Mouse (Mus musculus) CH12.LX (cell line): Measurements from ENCODE around the gene Ankrd12.

Experiments used
- EP300 ChIP-seq: IDR thresholded peaks from 2 replicates; pipeline ENCODE4 v1.6.1; 2011; ENCODE audit warnings: low read length, improper control_type of control experiment
- JUN ChIP-seq: IDR thresholded peaks from 2 replicates; pipeline ENCODE4 v1.6.1; 2011; ENCODE audit warnings: low read depth, mild to moderate bottlenecking, low read length, improper control_type of control experiment, moderate library complexity; ENCODE audit not compliant: insufficient read depth
- TBP ChIP-seq: conservative IDR thresholded peaks from 2 replicates; pipeline ENCODE4 v1.6.1; 2011; ENCODE audit warnings: low read depth, low read length, improper control_type of control experiment

DNA sequence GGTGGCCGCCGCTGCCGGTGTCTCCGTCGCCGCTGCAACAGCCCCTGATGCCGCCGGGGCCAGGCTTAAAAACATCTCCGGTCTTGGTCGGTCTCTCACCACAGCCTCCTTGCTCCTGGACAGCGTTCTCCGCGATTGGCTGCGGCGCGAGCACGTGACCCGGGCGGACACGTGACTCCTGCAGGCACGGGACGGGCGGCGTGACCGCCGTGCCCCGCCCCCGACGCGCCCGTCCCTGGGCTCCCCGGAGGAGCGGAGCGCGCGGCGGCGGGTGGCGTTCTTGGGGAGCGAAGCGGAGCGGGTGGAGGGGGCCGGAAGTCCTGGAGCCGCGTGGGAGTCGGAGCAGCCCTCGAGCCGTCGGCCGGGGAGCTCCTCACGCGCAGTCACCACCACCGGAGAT is at the start of gene Ankrd12:
- TF ChIP-seq TBP (no peak), EP300 (no peak), JUN (no peak)
